Mouse (Mus musculus) stomach, embryonic 14.5 days (tissue): ENCODE results near the gene Apex2. TPM values are rescaled to one million over a fixed set of nuclear protein-coding genes. Genes with fewer than 3 reads are reported as not detected.

Source experiments
- ATAC-seq: fragments of 200-750 bp; cut with Nextera tagmentation; 2 replicates; pipeline ENCODE4 v1.8.0; 2017; ENCODE audit warnings: low read depth, moderate TSS enrichment; ENCODE audit not compliant: insufficient number of reproducible peaks, insufficient read depth, low FRiP score
- H3K27ac ChIP-seq: fragments of 300-500 bp; sonication (generic); 2 replicates; pipeline ENCODE4 v1.5.1; 2014; ENCODE audit warnings: mild to moderate bottlenecking, low read length, moderate library complexity, mixed read lengths
- H3K27me3 ChIP-seq: fragments of 300-500 bp; sonication (generic); 2 replicates; pipeline ENCODE4 v1.6.1; 2014; ENCODE audit warnings: low read length, control low read depth, mixed read lengths; ENCODE audit not compliant: control insufficient read depth, insufficient read depth
- H3K36me3 ChIP-seq: fragments of 300-500 bp; sonication (generic); 2 replicates; pipeline ENCODE4 v1.6.1; 2014; ENCODE audit warnings: mild to moderate bottlenecking, control low read depth, low read length, moderate library complexity, mixed read lengths; ENCODE audit not compliant: control insufficient read depth, insufficient read depth
- H3K4me1 ChIP-seq: fragments of 300-500 bp; sonication (generic); 2 replicates; pipeline ENCODE4 v1.6.1; 2014; ENCODE audit warnings: low read length, control low read depth, mixed read lengths; ENCODE audit not compliant: control insufficient read depth, insufficient read depth
- H3K4me2 ChIP-seq: fragments of 300-500 bp; sonication (generic); replicated peaks from 2 replicates; pipeline ENCODE4 v1.6.1; 2014; ENCODE audit warnings: low read depth, low read length, control low read depth
- H3K4me3 ChIP-seq: fragments of 300-500 bp; sonication (generic); 2 replicates; pipeline ENCODE4 v1.5.1; 2014; ENCODE audit warnings: low read depth, low read length, control low read depth
- H3K9ac ChIP-seq: fragments of 300-500 bp; sonication (generic); replicated peaks from 2 replicates; pipeline ENCODE4 v1.6.1; 2014; ENCODE audit warnings: low read depth, mild to moderate bottlenecking, control low read depth, low read length, moderate library complexity, mixed read lengths
- H3K9me3 ChIP-seq: fragments of 300-500 bp; sonication (generic); 2 replicates; pipeline ENCODE4 v1.6.1; 2016; ENCODE audit warnings: low read depth, low read length, control low read depth; ENCODE audit not compliant: control insufficient read depth
- WGBS: fragments of 180-500 bp; shearing (Covaris S2); extraction: QIAGEN DNeasy Blood & Tissue Kit; methylation state at CpG from one replicate; pipeline ENCODE4 v1.1.7; 2014; 5-methylcytosine and 5-hydroxymethylcytosine counted together
- polyA plus RNA-seq: library from polyadenylated mRNA; unstranded; fragments of >200 nt; fragmentation: Nextera tagmentation; extraction: Ambion mirVana; gene quantifications from 2 replicates; pipeline ENCODE4 v1.2.1, GENCODE M21; 2014

The Apex2 gene
- polyA plus RNA-seq = 17.5 and 20.9 TPM in 2 replicates

DNA sequence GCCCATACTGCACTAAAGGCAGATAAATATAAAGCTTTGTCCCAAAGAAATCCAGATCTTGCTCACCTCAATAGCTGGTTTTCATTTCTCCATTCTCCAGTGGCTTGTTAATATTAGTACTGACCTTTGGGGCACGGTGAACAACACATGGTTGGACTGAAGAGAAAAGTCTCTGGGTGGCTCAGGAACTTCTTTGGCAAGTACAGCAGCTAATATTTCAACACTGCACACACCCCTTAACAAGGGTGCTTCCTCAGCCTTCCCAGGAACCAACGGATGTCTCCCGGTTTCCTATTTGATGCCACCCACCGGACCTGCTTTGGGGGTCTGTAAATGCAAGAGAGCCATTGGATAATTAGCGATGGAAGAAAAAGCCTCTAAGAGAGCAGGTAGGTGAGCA is at the start of gene Apex2:
Apex2 (minus strand) TSS at position 173 of the 400 bp plus-strand sequence.
- Histone ChIP-seq H3K9ac (no peak within 1 kb of the TSS), H3K9me3 (no peaks in the 10 kb centered on the region), H3K36me3 (peaks cover 4% of the 10 kb centered on the region), H3K27ac (no peak within 1 kb of the TSS), H3K4me3 (no peak within 1 kb of the TSS), H3K4me1 (no peaks in the 10 kb centered on the region), H3K4me2 (peak within 1 kb of the TSS; percentile 49), H3K27me3 (no peaks in the 10 kb centered on the region)
- no peak for ATAC-seq
- WGBS = 72% methylated on average over 5 of the region's 5 CpGs

- Histone ChIP-seq H3K9ac (no peak overlapping the region), H3K4me3 (no peak overlapping the region), H3K9me3 (no peaks in the 10 kb centered on the region), H3K27ac (no peak overlapping the region), H3K36me3 (no peaks in the 10 kb centered on the region), H3K4me1 (no peaks in the 10 kb centered on the region), H3K4me2 (no peak overlapping the region), H3K27me3 (no peaks in the 10 kb centered on the region)
- 70% methylated on average over 1 of the region's 1 CpGs for WGBS
- ATAC-seq = no peak
These were observed 46.8 kb upstream of the Apex2 start for GRCm38 (mm10) chrX:150636421-150636820.

- no peak overlapping the region for H3K9ac ChIP-seq
- WGBS = 78% methylated on average over 2 of the region's 2 CpGs
- H3K9me3 ChIP-seq = no peaks in the 10 kb centered on the region
- H3K27me3 ChIP-seq = no peaks in the 10 kb centered on the region
- H3K36me3 ChIP-seq = no peaks in the 10 kb centered on the region
- no peaks in the 10 kb centered on the region for H3K4me1 ChIP-seq
- ATAC-seq = no peak
- no peak overlapping the region for H3K4me2 ChIP-seq
- H3K27ac ChIP-seq = no peak overlapping the region
- no peak overlapping the region for H3K4me3 ChIP-seq
These were observed 9.2 kb upstream of the Apex2 start for GRCm38 (mm10) chrX:150598882-150599281.

- H3K27me3 ChIP-seq = no peaks in the 10 kb centered on the region
- ATAC-seq = no peak
- H3K27ac ChIP-seq = no peak overlapping the region
- no peaks in the 10 kb centered on the region for H3K4me1 ChIP-seq
- WGBS = 78% methylated on average over 9 of the region's 9 CpGs
- no peak overlapping the region for H3K4me2 ChIP-seq
- no peaks in the 10 kb centered on the region for H3K36me3 ChIP-seq
- no peaks in the 10 kb centered on the region for H3K9me3 ChIP-seq
- no peak overlapping the region for H3K9ac ChIP-seq
- no peak overlapping the region for H3K4me3 ChIP-seq
These were observed 5.5 kb upstream of the Apex2 start for GRCm38 (mm10) chrX:150595016-150595760.

GRCm38 (mm10) chrX:150594176-150594575 is 4.5 kb upstream of the Apex2 start:
- WGBS = 82% methylated on average over 3 of the region's 3 CpGs
- Histone ChIP-seq H3K27ac (no peak overlapping the region), H3K4me3 (no peak overlapping the region), H3K9me3 (no peaks in the 10 kb centered on the region), H3K9ac (no peak overlapping the region), H3K36me3 (no peaks in the 10 kb centered on the region), H3K27me3 (no peaks in the 10 kb centered on the region), H3K4me1 (no peaks in the 10 kb centered on the region), H3K4me2 (no peak overlapping the region)
- no peak for ATAC-seq

DNA sequence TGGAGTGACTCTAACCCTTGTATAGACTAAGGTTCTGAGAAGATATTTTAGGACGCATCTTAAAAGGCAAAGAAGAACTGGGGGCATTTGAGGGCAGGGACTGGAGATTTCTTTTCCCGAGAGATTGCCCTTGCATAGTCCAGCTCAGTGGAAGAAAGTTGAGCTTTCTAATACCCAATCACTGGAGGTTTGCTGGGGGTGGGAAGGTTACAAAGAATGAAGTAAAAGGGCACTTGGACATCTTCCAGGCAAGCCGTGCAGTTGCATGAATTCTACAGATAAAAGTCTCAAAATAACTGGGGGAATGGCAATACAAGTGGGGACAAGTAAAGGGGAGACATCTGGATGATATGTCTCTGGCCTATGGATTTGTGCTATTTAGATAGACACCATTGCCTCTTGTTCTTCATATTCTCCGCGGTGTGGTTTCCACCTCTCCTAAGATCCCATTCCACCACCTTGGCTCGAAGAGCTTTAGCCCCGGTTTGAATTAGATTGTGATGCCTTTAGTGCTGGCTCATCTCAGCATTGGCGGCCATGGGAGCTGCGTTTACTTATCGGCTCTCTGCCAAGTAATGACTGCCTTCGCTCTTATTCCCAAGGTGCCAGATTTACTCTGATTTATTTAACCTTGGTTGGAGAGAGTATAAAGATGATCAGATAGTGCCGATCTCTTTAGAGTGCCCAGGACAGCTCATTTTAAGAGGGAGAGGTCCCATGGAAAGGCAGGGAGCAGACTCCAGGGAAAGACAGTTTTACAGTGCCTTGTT is 3.8 kb upstream of the Apex2 start:
- WGBS = 77% methylated on average over 12 of the region's 12 CpGs

GRCm38 (mm10) chrX:150588023-150588764 is 1.5 kb downstream of the Apex2 start, which contains the start of gene Pfkfb1:
TSS of gene Pfkfb1 (plus strand) at chrX:150588229.
- H3K27me3 ChIP-seq = no peaks in the 10 kb centered on the region
- peak within 1 kb of the TSS; percentile 55 for H3K4me2 ChIP-seq
- peaks cover 4% of the 10 kb centered on the region for H3K36me3 ChIP-seq
- peak within 1 kb of the TSS; percentile 45 for H3K9ac ChIP-seq
- 24% methylated on average over 35 of the region's 35 CpGs for WGBS
- H3K4me3 ChIP-seq = peak within 1 kb of the TSS; percentile 43
- peak within 1 kb of the TSS; percentile 78 for H3K27ac ChIP-seq
- no peaks in the 10 kb centered on the region for H3K9me3 ChIP-seq
- H3K4me1 ChIP-seq = no peaks in the 10 kb centered on the region
- ATAC-seq = peak; percentile 96

More for the DNA sequence above, 3.8 kb upstream of the Apex2 start:
- no peak overlapping the region for H3K9ac ChIP-seq
- H3K27me3 ChIP-seq = no peaks in the 10 kb centered on the region
- H3K4me1 ChIP-seq = no peaks in the 10 kb centered on the region
- no peaks in the 10 kb centered on the region for H3K36me3 ChIP-seq
- ATAC-seq = no peak
- no peak overlapping the region for H3K4me3 ChIP-seq
- no peak overlapping the region for H3K4me2 ChIP-seq
- no peak overlapping the region for H3K27ac ChIP-seq
- no peaks in the 10 kb centered on the region for H3K9me3 ChIP-seq

DNA sequence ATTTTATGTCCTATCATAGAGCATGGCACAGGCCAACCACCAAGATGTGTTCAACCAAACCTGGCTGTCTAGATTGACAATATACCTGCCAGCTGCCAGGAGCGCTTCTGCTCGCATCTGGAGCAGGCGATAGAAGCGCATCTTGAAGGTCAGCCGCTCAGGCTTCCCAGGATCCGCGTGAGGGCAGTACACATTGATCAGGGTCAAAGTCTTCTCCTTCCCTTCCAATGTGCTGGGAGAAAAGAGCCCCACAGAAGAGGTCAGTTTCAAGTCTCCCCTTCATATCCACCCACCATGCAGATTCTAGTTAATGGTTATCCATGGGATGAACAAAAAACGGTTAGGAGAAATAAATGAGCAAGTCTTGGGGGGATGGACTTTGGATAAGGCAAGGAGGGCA is 4.6 kb downstream of the Apex2 start:
- 89% methylated on average over 8 of the region's 8 CpGs for WGBS
- H3K9me3 ChIP-seq = no peaks in the 10 kb centered on the region
- no peak overlapping the region for H3K4me3 ChIP-seq
- H3K4me1 ChIP-seq = no peaks in the 10 kb centered on the region
- H3K27ac ChIP-seq = no peak overlapping the region
- peaks cover 4% of the 10 kb centered on the region for H3K36me3 ChIP-seq
- no peak overlapping the region for H3K4me2 ChIP-seq
- ATAC-seq = no peak
- H3K27me3 ChIP-seq = no peaks in the 10 kb centered on the region
- no peak overlapping the region for H3K9ac ChIP-seq
